Mouse (Mus musculus) lung, embryonic 16.5 days (tissue): ENCODE measurements around the gene Bco1. TPM values are rescaled to one million over a fixed set of nuclear protein-coding genes. Genes with fewer than 3 reads are reported as not detected.

ENCODE experiments used
- ATAC-seq: fragments of 200-750 bp; cut with Nextera tagmentation; 2 replicates; pipeline ENCODE4 v1.8.0; 2017; ENCODE audit warnings: low read depth, mild to moderate bottlenecking, moderate library complexity
- H3K27ac ChIP-seq: fragments of 300-500 bp; sonication (generic); 2 replicates; pipeline ENCODE4 v1.5.1; 2014; ENCODE audit warnings: mild to moderate bottlenecking, control low read depth, low read length
- H3K27me3 ChIP-seq: fragments of 300-500 bp; sonication (generic); 2 replicates; pipeline ENCODE4 v1.6.1; 2014; ENCODE audit warnings: low read depth, low read length, mixed read lengths; ENCODE audit not compliant: control insufficient read depth, insufficient read depth
- H3K36me3 ChIP-seq: fragments of 300-500 bp; sonication (generic); 2 replicates; pipeline ENCODE4 v1.6.1; 2014; ENCODE audit warnings: low read length; ENCODE audit not compliant: control insufficient read depth, insufficient read depth
- H3K4me1 ChIP-seq: fragments of 300-500 bp; sonication (generic); replicated peaks from 2 replicates; pipeline ENCODE4 v1.6.1; 2014; ENCODE audit warnings: low read length, mixed read lengths; ENCODE audit not compliant: control insufficient read depth, insufficient read depth
- H3K4me2 ChIP-seq: fragments of 300-500 bp; sonication (generic); 2 replicates; pipeline ENCODE4 v1.6.1; 2014; ENCODE audit warnings: low read depth, low read length, control low read depth
- H3K4me3 ChIP-seq: fragments of 300-500 bp; sonication (generic); 2 replicates; pipeline ENCODE4 v1.5.1; 2014; ENCODE audit warnings: mild to moderate bottlenecking, low read length, control low read depth
- H3K9ac ChIP-seq: fragments of 300-500 bp; sonication (generic); 2 replicates; pipeline ENCODE4 v1.6.1; 2014; ENCODE audit warnings: low read length, control low read depth
- H3K9me3 ChIP-seq: fragments of 300-500 bp; sonication (generic); 2 replicates; pipeline ENCODE4 v1.6.1; 2016; ENCODE audit warnings: low read length; ENCODE audit not compliant: control insufficient read depth
- WGBS: fragments of 180-500 bp; shearing (Covaris S2); extraction: QIAGEN DNeasy Blood & Tissue Kit; methylation state at CpG from one replicate; pipeline ENCODE4 v1.1.7; 2014; 5-methylcytosine and 5-hydroxymethylcytosine counted together
- polyA plus RNA-seq: library from polyadenylated mRNA; unstranded; fragments of >200 nt; fragmentation: Nextera tagmentation; extraction: Ambion mirVana; gene quantifications from 2 replicates; pipeline ENCODE4 v1.2.1, GENCODE M21; 2015

Bco1 gene
- polyA plus RNA-seq, 1 experiment from 2014 or later, result 0.40 TPM

- Histone ChIP-seq H3K36me3 (no peaks in the 10 kb centered on the region), H3K9ac (peak overlapping the region; percentile 77), H3K4me3 (peak overlapping the region; percentile 95), H3K4me2 (peak overlapping the region; percentile 63), H3K27ac (peak overlapping the region; percentile 88), H3K27me3 (no peaks in the 10 kb centered on the region), H3K4me1 (peaks cover 18% of the 10 kb centered on the region), H3K9me3 (no peaks in the 10 kb centered on the region)
- WGBS, result 8% methylated on average over 33 of the region's 33 CpGs
- peak; percentile 13; the same call in 1 of the 2 replicates for ATAC-seq
Measured at GRCm38 (mm10) chr8:117156866-117157768, 61.5 kb downstream of the Bco1 start.

DNA sequence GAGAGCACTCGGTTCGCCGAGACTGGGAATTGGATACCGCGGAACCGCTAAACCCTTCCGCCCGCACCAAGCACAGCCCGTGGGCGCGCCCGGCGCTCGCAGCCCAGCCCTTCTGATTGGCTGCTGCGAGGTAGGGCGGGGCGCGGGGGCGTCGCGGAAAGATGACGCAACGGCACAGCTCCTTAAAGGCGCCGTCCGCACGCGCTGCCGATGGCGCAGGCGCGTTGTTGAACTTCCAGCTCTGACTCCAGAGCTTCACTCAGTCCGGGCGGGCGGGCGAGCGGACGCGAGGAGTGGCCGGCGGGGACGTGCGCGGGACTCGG, 62.1 kb downstream of the Bco1 start:
- Histone ChIP-seq H3K9me3 (no peaks in the 10 kb centered on the region), H3K27ac (peak overlapping the region; percentile 88), H3K4me1 (peaks cover 18% of the 10 kb centered on the region), H3K4me2 (peak overlapping the region; percentile 85), H3K36me3 (no peaks in the 10 kb centered on the region), H3K9ac (peak overlapping the region; percentile 96), H3K27me3 (no peaks in the 10 kb centered on the region), H3K4me3 (peak overlapping the region; percentile 95)
- ATAC-seq, result peak; percentile 98
- WGBS, result under 1% methylated on average over 20 of the region's 45 CpGs

DNA sequence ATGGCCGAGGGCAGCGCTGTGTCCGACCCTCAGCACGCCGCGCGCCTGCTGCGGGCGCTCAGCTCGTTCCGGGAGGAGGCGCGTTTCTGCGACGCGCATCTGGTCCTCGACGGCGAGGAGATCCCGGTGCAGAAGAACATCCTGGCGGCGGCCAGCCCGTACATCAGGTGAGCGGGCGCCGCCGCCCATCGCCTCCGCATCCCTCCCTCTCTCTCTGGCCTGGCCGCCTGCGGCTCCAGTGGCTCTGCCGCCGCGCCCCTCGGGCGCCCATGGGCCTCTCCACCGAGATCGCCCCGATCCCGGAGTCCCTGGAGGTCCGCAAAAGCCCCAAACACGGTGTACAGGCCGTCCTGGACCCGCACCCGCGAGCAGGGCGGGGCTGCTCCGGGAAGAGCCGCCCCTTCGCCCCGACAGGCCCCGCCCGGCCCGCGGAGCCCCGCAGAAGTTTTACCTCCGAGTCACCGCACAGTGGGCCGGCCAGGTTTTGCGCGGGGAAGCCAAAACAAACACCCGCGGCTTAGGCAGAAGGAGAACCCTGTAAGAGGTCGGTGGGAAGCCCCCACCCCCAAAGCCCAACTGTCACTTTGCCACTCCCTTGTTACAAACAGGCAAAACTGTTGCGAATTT, 62.6 kb downstream of the Bco1 start, which contains the start of gene Gan:
TSS of gene Gan (plus strand) at position 1 of the 627 bp plus-strand sequence.
- Histone ChIP-seq H3K4me2 (peak within 1 kb of the TSS; percentile 85), H3K36me3 (no peaks in the 10 kb centered on the region), H3K4me3 (peak within 1 kb of the TSS; percentile 95), H3K9me3 (no peaks in the 10 kb centered on the region), H3K27ac (peak within 1 kb of the TSS; percentile 88), H3K9ac (peak within 1 kb of the TSS; percentile 96), H3K27me3 (no peaks in the 10 kb centered on the region), H3K4me1 (peaks cover 18% of the 10 kb centered on the region)
- under 1% methylated on average over 47 of the region's 65 CpGs for WGBS
- ATAC-seq, result peak; percentile 63

GRCm38 (mm10) chr8:117159031-117159430, 63.4 kb downstream of the Bco1 start:
- Histone ChIP-seq H3K9me3 (no peaks in the 10 kb centered on the region), H3K4me1 (peaks cover 18% of the 10 kb centered on the region), H3K9ac (peak overlapping the region; percentile 96), H3K4me3 (peak overlapping the region; percentile 95), H3K27me3 (no peaks in the 10 kb centered on the region), H3K27ac (no peak overlapping the region), H3K36me3 (no peaks in the 10 kb centered on the region), H3K4me2 (peak overlapping the region; percentile 85)
- ATAC-seq, result no peak
- WGBS, result 42% methylated on average over 5 of the region's 5 CpGs

- no peaks in the 10 kb centered on the region for H3K27me3 ChIP-seq
- H3K4me2 ChIP-seq, result no peak overlapping the region
- no peaks in the 10 kb centered on the region for H3K36me3 ChIP-seq
- no peak overlapping the region for H3K27ac ChIP-seq
- H3K4me1 ChIP-seq, result peaks cover 17% of the 10 kb centered on the region
- no peaks in the 10 kb centered on the region for H3K9me3 ChIP-seq
- WGBS, result 57% methylated on average over 4 of the region's 4 CpGs
- no peak overlapping the region for H3K9ac ChIP-seq
- ATAC-seq, result no peak
- no peak overlapping the region for H3K4me3 ChIP-seq
Measured at GRCm38 (mm10) chr8:117164912-117165311, 69.3 kb downstream of the Bco1 start.

GRCm38 (mm10) chr8:117165542-117165941, 69.9 kb downstream of the Bco1 start:
- H3K27ac ChIP-seq, result no peak overlapping the region
- ATAC-seq, result no peak
- no peak overlapping the region for H3K4me3 ChIP-seq
- H3K4me2 ChIP-seq, result no peak overlapping the region
- H3K9ac ChIP-seq, result no peak overlapping the region
- no peaks in the 10 kb centered on the region for H3K27me3 ChIP-seq
- H3K4me1 ChIP-seq, result peaks cover 17% of the 10 kb centered on the region
- H3K9me3 ChIP-seq, result no peaks in the 10 kb centered on the region
- H3K36me3 ChIP-seq, result no peaks in the 10 kb centered on the region
- 84% methylated on average over 4 of the region's 4 CpGs for WGBS

DNA sequence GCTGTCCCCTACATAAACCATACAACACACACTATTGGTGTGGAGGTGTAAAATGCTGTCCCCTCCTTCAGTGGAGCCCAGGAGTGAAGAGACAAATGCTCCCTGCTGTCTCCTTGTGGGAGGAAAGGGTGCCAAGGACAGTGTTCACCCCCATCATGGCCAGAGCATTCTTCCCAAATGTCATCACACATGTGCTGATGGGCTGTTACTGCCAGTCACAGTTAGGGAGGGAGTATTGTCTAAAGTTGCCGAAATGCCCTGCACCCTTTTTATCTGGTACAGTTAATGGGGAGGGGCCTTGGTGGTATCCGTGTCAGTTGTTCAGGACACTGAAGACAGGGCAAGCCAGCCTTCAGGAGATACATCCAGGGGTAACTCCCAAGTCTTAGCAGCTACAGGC, 70.9 kb downstream of the Bco1 start:
- Histone ChIP-seq H3K4me1 (peaks cover 17% of the 10 kb centered on the region), H3K9ac (no peak overlapping the region), H3K4me2 (no peak overlapping the region), H3K27ac (peak overlapping the region; percentile 71), H3K36me3 (no peaks in the 10 kb centered on the region), H3K27me3 (no peaks in the 10 kb centered on the region), H3K9me3 (no peaks in the 10 kb centered on the region), H3K4me3 (no peak overlapping the region)
- no peak for ATAC-seq
- WGBS, result 83% methylated on average over 2 of the region's 2 CpGs

DNA sequence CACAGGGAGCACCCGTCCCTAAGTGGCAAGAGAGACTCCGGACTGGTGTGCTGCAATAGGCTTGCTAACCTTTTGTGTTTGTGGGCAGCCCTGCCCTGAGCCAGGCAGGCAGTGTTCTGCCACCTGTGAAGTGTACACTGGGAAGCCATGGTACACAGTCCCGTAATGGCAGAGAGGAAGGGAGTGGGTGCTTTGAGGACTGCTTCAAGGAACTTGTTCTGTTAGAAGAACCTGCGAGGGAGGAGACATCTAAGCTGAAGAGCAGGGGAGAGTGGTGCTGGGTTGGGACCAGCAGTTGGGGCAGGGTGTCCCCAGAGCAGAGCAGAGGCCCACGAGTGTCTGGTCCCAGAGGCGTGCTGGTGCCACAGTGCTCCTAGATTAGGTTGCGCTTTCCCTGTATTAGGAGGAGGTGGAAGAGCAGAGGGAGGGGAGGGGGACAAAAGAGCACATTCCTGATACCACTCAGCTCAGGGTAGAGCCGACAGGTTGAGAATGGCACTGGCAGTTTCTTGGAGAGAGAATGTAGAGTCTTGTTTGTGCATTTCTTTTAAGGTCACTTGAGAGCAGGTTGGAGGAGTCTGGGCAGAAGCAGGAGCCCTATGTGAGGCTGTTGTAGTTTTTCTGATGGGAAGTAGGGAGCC, 71.7 kb downstream of the Bco1 start:
- ATAC-seq, result peak; percentile 89
- Histone ChIP-seq H3K4me1 (peaks cover 17% of the 10 kb centered on the region), H3K36me3 (no peaks in the 10 kb centered on the region), H3K27ac (peak overlapping the region; percentile 71), H3K27me3 (no peaks in the 10 kb centered on the region), H3K4me2 (no peak overlapping the region; the same call in 1 of the 2 replicates), H3K9me3 (no peaks in the 10 kb centered on the region), H3K9ac (no peak overlapping the region), H3K4me3 (no peak overlapping the region)
- WGBS, result 54% methylated on average over 8 of the region's 8 CpGs

DNA sequence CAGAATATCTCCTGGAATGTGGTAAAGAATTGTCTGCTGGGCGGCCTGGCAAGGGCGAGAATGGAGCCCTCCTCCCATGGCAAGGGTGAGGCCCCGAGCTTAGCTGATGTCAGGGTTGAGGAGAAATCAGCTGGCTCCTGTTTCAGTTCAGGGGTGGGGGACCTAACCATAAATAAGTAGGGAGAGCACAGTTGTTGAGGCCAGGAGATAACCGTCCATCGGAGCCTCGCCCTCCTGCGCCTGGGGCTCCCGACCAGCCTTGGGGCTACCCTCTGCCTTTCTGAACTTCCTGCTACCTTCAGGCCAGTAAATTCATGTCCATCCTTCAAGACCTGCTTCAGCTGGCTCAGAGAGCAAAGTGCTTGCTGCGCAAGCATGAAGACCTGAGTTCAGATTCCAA, 72.7 kb downstream of the Bco1 start:
- Histone ChIP-seq H3K9me3 (no peaks in the 10 kb centered on the region), H3K4me1 (peaks cover 23% of the 10 kb centered on the region), H3K36me3 (no peaks in the 10 kb centered on the region), H3K4me2 (no peak overlapping the region), H3K27ac (peak overlapping the region; percentile 71), H3K4me3 (no peak overlapping the region), H3K9ac (no peak overlapping the region), H3K27me3 (no peaks in the 10 kb centered on the region)
- no peak for ATAC-seq
- WGBS, result 76% methylated on average over 9 of the region's 9 CpGs
